Comparison of ENCODE assay signal across 24 mouse cellular contexts in genomic region chr13:34511332-34511731, GRCm38 (mm10).
DNase-seq lines count a peak whose midpoint lies in the region; ATAC-seq and TF ChIP-seq lines count a peak whose summit lies in the region.
"Had no signal": no experiment of that assay in that cellular context is flagged by ENCODE, and none has a peak within 500 bp of the region (broad histone marks: within the 10 kb centered on the region; RNA-seq: fewer than 3 reads in every experiment).

No protein-coding gene starts in this region.

- no peak overlapping the region for H3K4me2 ChIP-seq in heart, embryonic 11.5 days
- H3K4me2 ChIP-seq in kidney, embryonic 15.5 days: no peak overlapping the region
- H3K4me2 ChIP-seq in kidney, postnatal 0 days (ENCODE audit: low read length): no peak overlapping the region
- H3K4me2 ChIP-seq: embryonic facial prominence, embryonic 12.5 days; forebrain, embryonic 13.5 days; forebrain, embryonic 15.5 days had no signal

- no peaks in the 10 kb centered on the region for H3K9me3 ChIP-seq in heart, embryonic 11.5 days (replicated peaks; ENCODE audit: control insufficient read depth, low read length)
- no peaks in the 10 kb centered on the region for H3K9me3 ChIP-seq in kidney, embryonic 15.5 days (replicated peaks)
- H3K9me3 ChIP-seq in kidney, postnatal 0 days (replicated peaks; ENCODE audit: low read length): no peaks in the 10 kb centered on the region
- H3K9me3 ChIP-seq: embryonic facial prominence, embryonic 10.5 days; embryonic facial prominence, embryonic 12.5 days; forebrain, embryonic 13.5 days; forebrain, embryonic 15.5 days; G1E had no signal

- TF ChIP-seq POLR2A in kidney, adult 2 months (IDR thresholded peaks at IDR 0.05; ENCODE audit: low read depth, low read length): no peak

- no peak overlapping the region for H3K4me3 ChIP-seq in heart, embryonic 11.5 days (ENCODE audit: low read depth, low read length)
- no peak overlapping the region for H3K4me3 ChIP-seq in kidney, embryonic 15.5 days (replicated peaks)
- H3K4me3 ChIP-seq in kidney, adult 2 months (ENCODE audit: insufficient read depth, low read depth, low read length): no peak overlapping the region
- H3K4me3 ChIP-seq in kidney, postnatal 0 days (replicated peaks; ENCODE audit: low read depth, low read length): no peak overlapping the region
- H3K4me3 ChIP-seq: embryonic facial prominence, embryonic 10.5 days; embryonic facial prominence, embryonic 12.5 days; forebrain, embryonic 13.5 days; forebrain, embryonic 15.5 days had no signal

- H3K9ac ChIP-seq in heart, embryonic 11.5 days (ENCODE audit: low read depth, low read length): no peak overlapping the region
- H3K9ac ChIP-seq in kidney, embryonic 15.5 days: no peak overlapping the region
- H3K9ac ChIP-seq in kidney, postnatal 0 days (ENCODE audit: low read depth, low read length): no peak overlapping the region
- H3K9ac ChIP-seq: embryonic facial prominence, embryonic 12.5 days; forebrain, embryonic 13.5 days; forebrain, embryonic 15.5 days had no signal

- no peak overlapping the region for H3K27ac ChIP-seq in heart, embryonic 11.5 days (ENCODE audit: low read depth, low read length)
- no peak overlapping the region for H3K27ac ChIP-seq in kidney, embryonic 15.5 days
- H3K27ac ChIP-seq in kidney, adult 2 months (ENCODE audit: insufficient read depth, low read depth, low read length): no peak overlapping the region
- H3K27ac ChIP-seq in kidney, postnatal 0 days: no peak overlapping the region
- H3K27ac ChIP-seq: embryonic facial prominence, embryonic 10.5 days; embryonic facial prominence, embryonic 12.5 days; forebrain, embryonic 13.5 days; forebrain, embryonic 15.5 days had no signal

- H3K36me3 ChIP-seq in heart, embryonic 11.5 days (ENCODE audit: control insufficient read depth, insufficient read depth, low read length): no peaks in the 10 kb centered on the region
- no peaks in the 10 kb centered on the region for H3K36me3 ChIP-seq in kidney, embryonic 15.5 days
- no peaks in the 10 kb centered on the region for H3K36me3 ChIP-seq in kidney, adult 2 months (ENCODE audit: control insufficient read depth, insufficient read depth, low read length)
- no peaks in the 10 kb centered on the region for H3K36me3 ChIP-seq in kidney, postnatal 0 days (ENCODE audit: insufficient read depth, low read length)
- H3K36me3 ChIP-seq: embryonic facial prominence, embryonic 10.5 days; embryonic facial prominence, embryonic 12.5 days; forebrain, embryonic 15.5 days; G1E had no signal

- H3K27me3 ChIP-seq in heart, embryonic 11.5 days (ENCODE audit: control insufficient read depth, insufficient read depth, low read length): no peaks in the 10 kb centered on the region
- H3K27me3 ChIP-seq in kidney, embryonic 15.5 days: no peaks in the 10 kb centered on the region
- H3K27me3 ChIP-seq in kidney, adult 2 months (replicated peaks; ENCODE audit: control insufficient read depth, insufficient read depth, low read length): no peaks in the 10 kb centered on the region
- H3K27me3 ChIP-seq in kidney, postnatal 0 days (ENCODE audit: insufficient read depth, low read length): no peaks in the 10 kb centered on the region
- H3K27me3 ChIP-seq: CH12.LX; embryonic facial prominence, embryonic 12.5 days; forebrain, embryonic 13.5 days; forebrain, embryonic 15.5 days; Patski had no signal

- TF ChIP-seq CTCF in kidney, adult 2 months (conservative IDR thresholded peaks at IDR 0.05; ENCODE audit: insufficient read depth, insufficient read length, low read depth, low read length): no peak
- no peak for TF ChIP-seq CTCF in kidney, postnatal 0 days (IDR thresholded peaks at IDR 0.05; ENCODE audit: low read depth)

- ATAC-seq in heart, embryonic 11.5 days (replicated peaks; ENCODE audit: insufficient number of reproducible peaks, low FRiP score, low TSS enrichment): no peak
- peak; percentile 81 for ATAC-seq in kidney, embryonic 15.5 days (replicated peaks; ENCODE audit: low FRiP score)
- ATAC-seq in kidney, postnatal 0 days (replicated peaks; ENCODE audit: low FRiP score, low read depth): no peak; the same call in 1 of the 2 replicates
- ATAC-seq: activated CD4-positive, CD25-positive, alpha-beta regulatory T cell, adult 4 months; CD4-positive, CD25-positive, alpha-beta regulatory T cell, adult 4 months; forebrain, embryonic 13.5 days; forebrain, embryonic 15.5 days; Patski had no signal

- DNase-seq in heart, adult 11 months: peak; percentile 21
- no peak for DNase-seq in kidney, adult 2 months
- peak; percentile 26 for DNase-seq in kidney, postnatal 0 days (ENCODE audit: low spot score)
- DNase-seq in kidney, postnatal 36 days: no peak
- DNase-seq: adrenal gland, adult 8-10 months; adrenal gland, postnatal 14 days; adrenal gland, postnatal 36 days; B cell, adult 2 months; cerebellum, adult 11-12 months; cerebellum, adult 2 months; cerebellum, adult 9-10 months; cerebellum, postnatal 10 days; cerebellum, postnatal 25 days had no signal

- H3K4me1 ChIP-seq in heart, embryonic 11.5 days (ENCODE audit: control insufficient read depth, insufficient read depth, low read length): no peaks in the 10 kb centered on the region
- no peaks in the 10 kb centered on the region for H3K4me1 ChIP-seq in kidney, embryonic 15.5 days
- no peaks in the 10 kb centered on the region for H3K4me1 ChIP-seq in kidney, adult 2 months (ENCODE audit: control insufficient read depth, insufficient read depth, low read length)
- H3K4me1 ChIP-seq in kidney, postnatal 0 days (replicated peaks; ENCODE audit: insufficient read depth, low read length): 0 out of 2 replicates have a peak, but pooled peaks cover 4% of the 10 kb centered on the region
- H3K4me1 ChIP-seq: embryonic facial prominence, embryonic 10.5 days; embryonic facial prominence, embryonic 12.5 days; forebrain, embryonic 15.5 days had no signal

- WGBS in heart, embryonic 11.5 days (ENCODE audit: insufficient replicate concordance): 72% methylated on average over 3 of the region's 3 CpGs
- 64% methylated on average over 3 of the region's 3 CpGs for WGBS in kidney, embryonic 15.5 days
- WGBS in kidney, adult 2 months: 64% methylated on average over 3 of the region's 3 CpGs
- 59% methylated on average over 3 of the region's 3 CpGs for WGBS in kidney, postnatal 0 days

Comparison
In these comparisons a context has a peak if more than half of its experiments do, and no peak if none do; other contexts are left out.
1. DNase-seq: peak in heart, adult 11 months (single experiment) and kidney, postnatal 0 days (single experiment); none in kidney, adult 2 months (single experiment) and kidney, postnatal 36 days (0 of 2).